Mouse (Mus musculus) C2C12 (cell line): ENCODE data around the gene Slc9a1.

ENCODE experiments used
- CTCF ChIP-seq: IDR thresholded peaks from one replicate; pipeline ENCODE4 v1.5.1; 2011; ENCODE audit not compliant: control insufficient read depth, insufficient read depth, insufficient read length
- MAX ChIP-seq: IDR thresholded peaks from one replicate; pipeline ENCODE4 v1.6.1; 2011; ENCODE audit warnings: mild to moderate bottlenecking, control low read depth
- USF1 ChIP-seq: IDR thresholded peaks from one replicate; pipeline ENCODE4 v1.6.1; 2011; ENCODE audit warnings: low read depth, mild to moderate bottlenecking, control low read depth, moderate library complexity

DNA sequence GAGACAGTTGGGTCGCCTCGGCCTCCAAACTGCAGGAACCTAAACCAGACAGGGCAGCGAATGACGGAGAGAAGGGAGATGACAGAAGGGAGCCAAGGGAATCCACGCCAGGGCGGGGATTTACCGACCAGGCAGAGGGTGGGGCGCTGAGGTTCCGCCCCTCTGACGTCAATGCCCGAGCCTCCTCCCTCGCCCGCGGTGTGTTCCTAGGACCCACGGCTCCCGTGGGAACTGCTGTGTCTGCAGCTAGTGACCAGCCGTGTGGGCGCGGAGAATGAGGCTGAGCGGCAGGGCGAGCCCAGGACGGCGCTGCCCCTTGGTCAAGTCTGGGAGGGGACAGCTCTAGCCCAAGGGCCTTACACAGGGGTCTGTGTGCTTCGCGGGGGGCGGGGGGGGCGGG lies 98.6 kb downstream of the Slc9a1 start:
- TF ChIP-seq CTCF: no peak
- no peak for TF ChIP-seq USF1
- TF ChIP-seq MAX: no peak
